Mouse (Mus musculus): ENCODE data around the gene Cyp2d10.

DNA sequence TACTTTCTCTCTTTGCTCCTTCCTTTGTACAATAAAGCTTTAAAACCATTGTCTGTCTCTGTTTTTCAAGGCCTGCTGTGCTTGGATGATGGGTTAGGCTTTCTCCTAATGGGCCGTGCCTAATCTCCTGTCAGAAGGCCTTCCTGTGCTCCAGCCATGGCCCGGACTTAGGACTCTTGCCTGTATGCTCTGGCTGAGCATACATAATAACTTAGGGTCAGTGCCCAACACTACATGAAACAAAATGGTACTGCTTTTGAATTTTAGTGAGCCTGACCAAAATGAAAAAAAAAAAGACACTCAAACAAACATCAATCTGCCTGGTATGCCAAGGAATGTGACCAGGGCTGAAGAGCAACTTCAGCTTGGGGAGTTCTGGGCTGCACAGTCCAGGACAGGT, 5.5 kb downstream of the Cyp2d10 start:
- TF ChIP-seq CTCF (IDR thresholded peaks at IDR 0.05; ENCODE audit: extremely low read depth, insufficient read depth, low read length), result no peak
- no peak for TF ChIP-seq POLR2A (IDR thresholded peaks at IDR 0.05; ENCODE audit: extremely low read depth, insufficient read depth, low read length)
